20 mouse cellular contexts compared by ENCODE assay signal in genomic region chr4:47870638-47871019, GRCm38 (mm10).
DNase-seq lines count a peak whose midpoint lies in the region; ATAC-seq lines count a peak whose summit lies in the region.
"Had no signal": no experiment of that assay in that cellular context is flagged by ENCODE, and none has a peak within 500 bp of the region (broad histone marks: within the 10 kb centered on the region; RNA-seq: fewer than 3 reads in every experiment).

No protein-coding gene starts in this region.

- no peak overlapping the region for H3K4me3 ChIP-seq in hindbrain, embryonic 15.5 days
- no peak overlapping the region for H3K4me3 ChIP-seq in hindbrain, embryonic 12.5 days
- H3K4me3 ChIP-seq in hindbrain, embryonic 16.5 days (ENCODE audit: low read length) = no peak overlapping the region
- no peak overlapping the region for H3K4me3 ChIP-seq in neural tube, embryonic 14.5 days (ENCODE audit: low read depth, low read length)
- H3K4me3 ChIP-seq in kidney, embryonic 15.5 days (replicated peaks) = no peak overlapping the region
- H3K4me3 ChIP-seq: embryonic facial prominence, embryonic 12.5 days; forebrain, embryonic 12.5 days; heart, embryonic 10.5 days had no signal

- peak; percentile 54; the same call in 1 of the 2 replicates for ATAC-seq in hindbrain, embryonic 15.5 days (ENCODE audit: low FRiP score, low read depth)
- ATAC-seq in hindbrain, embryonic 12.5 days (ENCODE audit: low FRiP score) = no peak
- peak; percentile 78 for ATAC-seq in hindbrain, embryonic 16.5 days
- ATAC-seq in neural tube, embryonic 14.5 days (ENCODE audit: low read depth) = peak; percentile 88; the same call in 1 of the 2 replicates
- no peak for ATAC-seq in kidney, embryonic 15.5 days (replicated peaks; ENCODE audit: low FRiP score)
- ATAC-seq: forebrain, embryonic 16.5 days had no signal

- 33% methylated on average over 5 of the region's 5 CpGs for WGBS in hindbrain, embryonic 15.5 days
- WGBS in hindbrain, embryonic 12.5 days = 52% methylated on average over 5 of the region's 5 CpGs
- WGBS in hindbrain, embryonic 16.5 days = 36% methylated on average over 5 of the region's 5 CpGs
- 4% methylated on average over 5 of the region's 5 CpGs for WGBS in neural tube, embryonic 14.5 days
- 34% methylated on average over 5 of the region's 5 CpGs for WGBS in kidney, embryonic 15.5 days

- no peaks in the 10 kb centered on the region for H3K36me3 ChIP-seq in hindbrain, embryonic 15.5 days
- no peaks in the 10 kb centered on the region for H3K36me3 ChIP-seq in hindbrain, embryonic 12.5 days
- no peaks in the 10 kb centered on the region for H3K36me3 ChIP-seq in hindbrain, embryonic 16.5 days (ENCODE audit: control insufficient read depth, insufficient read depth, low read length)
- no peaks in the 10 kb centered on the region for H3K36me3 ChIP-seq in neural tube, embryonic 14.5 days (ENCODE audit: control insufficient read depth, insufficient read depth, low read length)
- H3K36me3 ChIP-seq in kidney, embryonic 15.5 days = no peaks in the 10 kb centered on the region
- H3K36me3 ChIP-seq: embryonic facial prominence, embryonic 12.5 days; forebrain, embryonic 12.5 days; heart, embryonic 10.5 days had no signal

- no peak overlapping the region for H3K27ac ChIP-seq in hindbrain, embryonic 15.5 days (replicated peaks)
- no peak overlapping the region for H3K27ac ChIP-seq in hindbrain, embryonic 12.5 days
- H3K27ac ChIP-seq in hindbrain, embryonic 16.5 days (ENCODE audit: low read depth, low read length) = no peak overlapping the region
- H3K27ac ChIP-seq in neural tube, embryonic 14.5 days (ENCODE audit: low read depth, low read length) = 0 out of 2 replicates have a peak overlapping the region, but pooled peaks have one; percentile 34
- H3K27ac ChIP-seq in kidney, embryonic 15.5 days = no peak overlapping the region
- H3K27ac ChIP-seq: embryonic facial prominence, embryonic 12.5 days; forebrain, embryonic 12.5 days; heart, embryonic 10.5 days had no signal

- H3K4me1 ChIP-seq in hindbrain, embryonic 15.5 days (replicated peaks) = no peaks in the 10 kb centered on the region
- H3K4me1 ChIP-seq in hindbrain, embryonic 12.5 days = 0 out of 2 replicates have a peak, but pooled peaks cover 6% of the 10 kb centered on the region
- no peaks in the 10 kb centered on the region for H3K4me1 ChIP-seq in hindbrain, embryonic 16.5 days (ENCODE audit: control insufficient read depth, insufficient read depth, low read depth, low read length)
- no peaks in the 10 kb centered on the region for H3K4me1 ChIP-seq in neural tube, embryonic 14.5 days (ENCODE audit: control insufficient read depth, insufficient read depth, low read length)
- H3K4me1 ChIP-seq in kidney, embryonic 15.5 days = no peaks in the 10 kb centered on the region
- H3K4me1 ChIP-seq: embryonic facial prominence, embryonic 12.5 days; forebrain, embryonic 12.5 days; heart, embryonic 10.5 days had no signal

- peak; percentile 19 for DNase-seq in neural tube, embryonic 10.5 days (ENCODE audit: extremely low spot score, low spot score)
- no peak for DNase-seq in lung, postnatal 4 days
- no peak for DNase-seq in urinary bladder, postnatal 36 days (ENCODE audit: low spot score in 2 of 2)
- DNase-seq: adrenal gland, adult 8-10 months; adrenal gland, postnatal 36 days; cerebellum, adult 11 months; cerebellum, adult 8-10 months; cerebellum, postnatal 25 days; gastrocnemius, postnatal 10 days; heart, adult 18-20 months; heart, postnatal 10 days had no signal

- no peak overlapping the region for H3K4me2 ChIP-seq in hindbrain, embryonic 15.5 days
- H3K4me2 ChIP-seq in hindbrain, embryonic 12.5 days (replicated peaks) = no peak overlapping the region
- H3K4me2 ChIP-seq in hindbrain, embryonic 16.5 days (ENCODE audit: low read length) = no peak overlapping the region
- H3K4me2 ChIP-seq in neural tube, embryonic 14.5 days (ENCODE audit: low read depth, low read length) = no peak overlapping the region
- no peak overlapping the region for H3K4me2 ChIP-seq in kidney, embryonic 15.5 days
- H3K4me2 ChIP-seq: embryonic facial prominence, embryonic 12.5 days; forebrain, embryonic 12.5 days had no signal

- no peaks in the 10 kb centered on the region for H3K27me3 ChIP-seq in hindbrain, embryonic 15.5 days
- no peaks in the 10 kb centered on the region for H3K27me3 ChIP-seq in hindbrain, embryonic 12.5 days
- H3K27me3 ChIP-seq in hindbrain, embryonic 16.5 days (replicated peaks; ENCODE audit: control insufficient read depth, insufficient read depth, low read length) = no peaks in the 10 kb centered on the region
- no peaks in the 10 kb centered on the region for H3K27me3 ChIP-seq in neural tube, embryonic 14.5 days (ENCODE audit: control insufficient read depth, insufficient read depth, low read length)
- no peaks in the 10 kb centered on the region for H3K27me3 ChIP-seq in kidney, embryonic 15.5 days
- H3K27me3 ChIP-seq: embryonic facial prominence, embryonic 12.5 days; forebrain, embryonic 12.5 days had no signal

- H3K9ac ChIP-seq in hindbrain, embryonic 15.5 days = no peak overlapping the region
- no peak overlapping the region for H3K9ac ChIP-seq in hindbrain, embryonic 12.5 days
- no peak overlapping the region for H3K9ac ChIP-seq in hindbrain, embryonic 16.5 days (ENCODE audit: low read depth, low read length)
- no peak overlapping the region for H3K9ac ChIP-seq in neural tube, embryonic 14.5 days (replicated peaks; ENCODE audit: low read depth, low read length)
- no peak overlapping the region for H3K9ac ChIP-seq in kidney, embryonic 15.5 days
- H3K9ac ChIP-seq: embryonic facial prominence, embryonic 12.5 days; forebrain, embryonic 12.5 days had no signal

- no peaks in the 10 kb centered on the region for H3K9me3 ChIP-seq in hindbrain, embryonic 15.5 days
- H3K9me3 ChIP-seq in hindbrain, embryonic 12.5 days (replicated peaks) = no peaks in the 10 kb centered on the region
- H3K9me3 ChIP-seq in hindbrain, embryonic 16.5 days (ENCODE audit: control insufficient read depth, low read length) = no peaks in the 10 kb centered on the region
- H3K9me3 ChIP-seq in neural tube, embryonic 14.5 days (ENCODE audit: control insufficient read depth, low read length) = no peaks in the 10 kb centered on the region
- no peaks in the 10 kb centered on the region for H3K9me3 ChIP-seq in kidney, embryonic 15.5 days (replicated peaks)
- H3K9me3 ChIP-seq: embryonic facial prominence, embryonic 12.5 days; forebrain, embryonic 12.5 days; heart, embryonic 10.5 days had no signal

Comparison
In these comparisons a context has a peak if more than half of its experiments do, and no peak if none do; other contexts are left out.
1. ATAC-seq: peak in hindbrain, embryonic 15.5 days (single experiment), hindbrain, embryonic 16.5 days (single experiment) and neural tube, embryonic 14.5 days (single experiment); none in hindbrain, embryonic 12.5 days (single experiment) and kidney, embryonic 15.5 days (single experiment).